Mouse (Mus musculus) cortical plate, adult 2 months (tissue): ENCODE data around the gene Ldhd. TPM values are rescaled to one million over a fixed set of nuclear protein-coding genes. Genes with fewer than 3 reads are reported as not detected.
A peak's percentile ranks its signal among the peaks of the same experiment; 100 is the strongest.

ENCODE experiments used
- H3K27ac ChIP-seq: fragments of 200-500 bp; 2 replicates; pipeline ENCODE4 v1.5.1; 2012; ENCODE audit warnings: low read length, control low read depth, inconsistent platforms; ENCODE audit not compliant: insufficient read depth
- H3K4me1 ChIP-seq: fragments of 200-500 bp; 2 replicates; pipeline ENCODE4 v1.6.1; 2011; ENCODE audit warnings: low read length; ENCODE audit not compliant: control insufficient read depth, insufficient read depth
- H3K4me3 ChIP-seq: fragments of 200-500 bp; 2 replicates; pipeline ENCODE4 v1.5.1; 2011; ENCODE audit warnings: mild to moderate bottlenecking, low read length, control low read depth; ENCODE audit not compliant: insufficient read depth
- CTCF ChIP-seq: fragments of 200-500 bp; IDR thresholded peaks from 2 replicates; pipeline ENCODE4 v1.5.1; 2011; ENCODE audit warnings: mild to moderate bottlenecking, control low read depth, low read length; ENCODE audit not compliant: insufficient read depth; ENCODE audit errors: extremely low read depth
- POLR2A ChIP-seq: fragments of 200-500 bp; IDR thresholded peaks from 2 replicates; pipeline ENCODE4 v1.6.1; 2011; ENCODE audit warnings: mild to moderate bottlenecking, low read length, control low read depth; ENCODE audit not compliant: insufficient read depth; ENCODE audit errors: extremely low read depth
- polyA plus RNA-seq: library from polyadenylated mRNA; depleted of rRNA; stranded (reverse); fragments of >200 nt; gene quantifications from 2 replicates; pipeline ENCODE4 v1.2.3, GENCODE M21; 2012

Gene Ldhd
- polyA plus RNA-seq, 1 experiment = 21.6 TPM

DNA sequence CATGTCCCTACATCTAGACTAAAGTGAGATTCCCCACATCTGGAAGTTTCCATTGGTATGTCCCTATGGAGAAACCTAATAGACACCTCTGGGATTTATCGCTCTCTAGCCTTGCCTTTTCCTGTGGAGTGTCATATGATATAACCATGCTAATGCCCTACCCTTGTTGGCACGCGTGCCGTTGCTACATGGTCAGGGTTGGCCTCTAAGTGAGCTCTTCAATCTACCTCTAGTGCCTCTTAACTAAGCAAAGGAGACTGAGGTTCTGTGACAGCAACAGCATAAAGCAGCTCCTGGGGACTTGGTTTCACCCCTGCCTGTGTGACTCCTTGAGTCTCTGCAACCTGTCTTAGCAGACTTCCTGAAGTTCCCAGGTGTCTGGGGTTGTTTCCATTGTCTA lies 11.9 kb downstream of the Ldhd start:
- TF ChIP-seq POLR2A (no peak), CTCF (no peak)
- Histone ChIP-seq H3K4me1 (peaks cover 4% of the 10 kb centered on the region), H3K27ac (no peak overlapping the region), H3K4me3 (no peak overlapping the region)

DNA sequence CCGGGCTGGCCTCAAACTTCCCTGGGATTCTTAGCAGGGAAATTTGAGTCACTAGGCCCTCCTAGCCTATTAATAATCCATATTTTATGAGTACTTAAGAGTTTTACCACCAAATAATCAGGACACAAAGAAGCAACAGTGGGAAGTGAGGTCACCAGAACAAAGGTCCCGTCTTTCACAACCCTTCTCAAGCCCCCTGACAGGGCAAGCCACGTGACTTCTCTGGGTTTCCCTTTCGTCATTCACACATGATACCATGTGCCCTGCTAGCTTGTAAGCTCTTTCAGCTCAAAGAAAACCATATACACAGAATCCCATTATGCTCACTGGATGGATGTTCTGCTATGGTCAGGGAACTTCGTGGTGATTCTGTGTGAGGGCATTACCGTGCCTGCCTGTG lies 12.4 kb downstream of the Ldhd start:
- no peak overlapping the region for H3K4me3 ChIP-seq
- TF ChIP-seq CTCF (no peak), POLR2A (no peak)
- peaks cover 4% of the 10 kb centered on the region for H3K4me1 ChIP-seq

DNA sequence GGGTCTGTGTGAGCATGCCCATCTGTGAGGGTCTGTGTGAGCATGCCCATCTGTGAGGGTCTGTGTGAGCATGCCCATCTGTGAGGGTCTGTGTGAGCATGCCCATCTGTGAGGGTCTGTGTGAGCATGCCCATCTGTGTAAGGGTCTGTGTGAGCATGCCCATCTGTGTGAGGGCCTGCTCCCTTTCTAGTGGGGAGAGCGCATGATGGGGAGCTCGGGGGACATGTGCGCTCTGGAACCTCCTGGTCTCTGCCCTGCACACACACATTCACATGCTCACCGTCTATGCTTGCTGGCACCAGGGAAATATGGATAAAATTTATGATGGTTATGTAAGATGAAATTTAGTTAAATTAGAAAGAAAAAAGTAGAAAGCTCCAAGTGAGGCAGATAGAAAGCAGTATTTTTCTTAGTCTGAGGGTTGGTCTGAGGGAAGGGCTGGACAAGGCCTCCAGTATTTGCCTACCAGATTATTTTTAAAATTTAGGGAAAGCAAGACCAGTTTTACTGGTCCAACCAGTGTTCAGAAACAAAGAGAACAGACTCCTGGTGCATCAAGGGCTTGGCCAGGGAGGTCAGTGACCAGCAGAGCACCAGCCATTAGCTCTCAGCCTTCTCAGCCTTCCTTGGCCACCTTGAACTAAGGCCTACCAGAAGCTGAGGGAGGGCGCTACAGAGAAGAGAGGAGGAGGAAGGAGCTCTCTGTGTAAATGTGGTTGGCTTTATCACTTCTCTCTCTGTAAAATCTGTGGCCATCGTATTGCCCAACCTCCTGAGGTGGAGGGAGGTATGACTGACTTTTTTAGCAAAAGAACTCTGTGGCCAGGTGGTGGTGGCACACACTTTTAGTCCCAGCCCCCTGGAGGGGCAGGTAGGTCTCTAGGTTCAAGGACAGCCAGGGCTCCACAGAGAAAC lies 15.1 kb downstream of the Ldhd start:
- peak overlapping the region; percentile 34; the same call in 1 of the 2 replicates for H3K27ac ChIP-seq
- peaks cover 4% of the 10 kb centered on the region for H3K4me1 ChIP-seq
- TF ChIP-seq CTCF (no peak), POLR2A (no peak)
- H3K4me3 ChIP-seq = no peak overlapping the region

More for the DNA sequence above, 12.4 kb downstream of the Ldhd start:
- H3K27ac ChIP-seq = no peak overlapping the region

DNA sequence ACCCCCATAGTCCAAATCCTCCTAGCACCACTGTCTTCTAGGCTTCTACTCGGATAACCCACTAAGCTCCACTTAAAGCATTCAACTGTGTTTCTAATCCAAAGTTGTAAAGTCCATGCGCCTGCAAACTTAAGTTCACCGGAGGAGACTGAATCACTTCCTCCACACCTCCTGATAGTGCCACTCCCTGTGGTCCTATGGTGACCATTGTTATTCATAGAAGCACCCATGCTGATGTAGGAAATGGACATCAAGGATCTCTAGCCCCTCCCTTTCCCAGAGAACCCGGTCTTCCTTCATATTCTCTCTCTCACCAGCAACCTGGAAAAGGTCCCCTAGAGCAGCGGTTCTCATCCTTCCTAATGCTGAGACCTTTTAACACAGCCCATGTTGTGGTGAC lies 17.0 kb downstream of the Ldhd start:
- Histone ChIP-seq H3K4me3 (no peak overlapping the region), H3K4me1 (peaks cover 4% of the 10 kb centered on the region), H3K27ac (no peak overlapping the region)
- TF ChIP-seq CTCF (no peak), POLR2A (no peak)

DNA sequence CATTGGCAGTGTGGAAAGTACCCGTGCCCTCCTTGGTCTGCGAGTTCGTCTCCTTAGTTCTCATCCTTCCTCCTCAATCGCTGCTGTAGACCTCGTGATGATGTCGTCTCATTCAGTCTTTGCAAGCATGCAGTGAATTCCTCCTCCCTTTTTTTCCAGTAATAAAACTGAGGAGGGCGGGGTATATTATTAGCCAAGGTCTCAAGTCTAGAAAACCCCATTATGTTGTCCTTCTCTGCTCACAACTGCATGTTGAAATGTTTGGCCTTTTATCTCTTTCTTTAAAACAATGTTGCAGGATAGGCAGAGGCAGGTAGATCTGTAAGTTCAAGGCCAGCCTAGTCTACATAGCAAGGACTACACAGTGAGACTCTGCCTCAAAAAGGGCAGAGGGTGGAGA lies 22.8 kb downstream of the Ldhd start:
- Histone ChIP-seq H3K27ac (no peak overlapping the region), H3K4me1 (no peaks in the 10 kb centered on the region; the same call in none of the 2 replicates), H3K4me3 (no peak overlapping the region)
- no peak for TF ChIP-seq POLR2A
- TF ChIP-seq CTCF = no peak

DNA sequence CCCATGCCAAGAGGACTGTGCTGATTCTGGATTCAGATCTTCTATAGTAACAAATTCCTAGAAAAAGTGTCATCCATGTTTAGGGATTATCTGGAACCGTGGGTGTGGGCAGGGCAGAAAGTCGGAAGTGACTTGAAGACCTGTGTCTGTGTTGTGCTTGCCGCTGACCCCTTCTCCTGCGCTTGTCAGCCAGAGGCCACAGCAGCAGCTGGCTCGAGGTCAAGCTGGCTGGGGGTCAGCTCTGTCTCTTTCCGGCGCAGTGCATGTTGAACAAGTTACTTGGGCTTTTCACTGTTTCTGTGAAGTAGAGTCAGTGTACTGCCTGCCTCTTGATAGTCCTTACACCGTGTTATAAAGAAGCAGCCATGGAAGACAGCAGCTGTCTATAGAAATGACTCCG lies 23.2 kb downstream of the Ldhd start:
- H3K4me3 ChIP-seq = no peak overlapping the region
- H3K27ac ChIP-seq = no peak overlapping the region
- no peak for TF ChIP-seq CTCF
- no peak for TF ChIP-seq POLR2A
- peaks cover 1% of the 10 kb centered on the region for H3K4me1 ChIP-seq

DNA sequence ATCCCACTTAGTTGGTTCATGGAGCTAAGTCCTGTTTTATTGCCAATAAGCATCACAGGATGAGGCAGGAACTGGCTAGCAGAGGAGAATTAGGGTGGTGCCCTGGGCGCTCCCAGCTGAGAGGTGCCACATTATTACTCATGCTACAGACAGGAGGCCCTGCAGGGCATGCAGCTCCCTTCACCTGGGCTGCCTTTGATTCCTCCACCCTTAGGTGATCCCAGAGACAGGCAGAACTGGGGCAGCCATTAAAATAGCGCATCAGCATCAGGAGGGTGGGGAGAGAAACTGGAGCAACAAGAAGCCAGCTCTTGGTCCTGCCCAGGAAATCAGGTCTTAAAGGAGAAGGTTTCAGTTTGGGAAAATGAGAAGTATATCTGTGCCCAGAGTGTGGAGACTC lies 25.2 kb downstream of the Ldhd start:
- TF ChIP-seq CTCF (no peak), POLR2A (no peak)
- H3K27ac ChIP-seq = no peak overlapping the region

DNA sequence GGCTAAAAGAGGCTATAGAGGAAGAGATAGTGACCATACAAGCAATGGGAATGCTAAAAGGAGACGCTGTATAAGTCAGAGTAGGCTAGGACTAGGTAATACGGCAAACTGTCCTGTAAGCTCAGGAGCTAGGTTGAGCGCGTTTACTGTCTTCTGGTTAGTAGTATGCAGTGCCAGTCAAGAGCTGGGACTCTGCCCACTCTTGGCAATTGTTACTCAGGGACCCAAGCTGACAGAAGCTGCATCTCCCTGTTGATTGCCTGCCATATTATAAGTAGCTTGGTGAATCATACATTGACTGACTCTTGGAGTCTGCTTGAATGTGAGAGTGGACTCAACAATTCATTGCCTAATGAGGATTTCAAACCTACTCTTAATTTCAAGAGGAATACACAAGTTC lies 28.1 kb downstream of the Ldhd start:
- H3K4me1 ChIP-seq = peaks cover 13% of the 10 kb centered on the region
- H3K4me3 ChIP-seq = no peak overlapping the region
- TF ChIP-seq CTCF = no peak
- no peak for TF ChIP-seq POLR2A
- H3K27ac ChIP-seq = no peak overlapping the region

More for the DNA sequence above, 25.2 kb downstream of the Ldhd start:
- peaks cover 4% of the 10 kb centered on the region for H3K4me1 ChIP-seq
- H3K4me3 ChIP-seq = no peak overlapping the region

DNA sequence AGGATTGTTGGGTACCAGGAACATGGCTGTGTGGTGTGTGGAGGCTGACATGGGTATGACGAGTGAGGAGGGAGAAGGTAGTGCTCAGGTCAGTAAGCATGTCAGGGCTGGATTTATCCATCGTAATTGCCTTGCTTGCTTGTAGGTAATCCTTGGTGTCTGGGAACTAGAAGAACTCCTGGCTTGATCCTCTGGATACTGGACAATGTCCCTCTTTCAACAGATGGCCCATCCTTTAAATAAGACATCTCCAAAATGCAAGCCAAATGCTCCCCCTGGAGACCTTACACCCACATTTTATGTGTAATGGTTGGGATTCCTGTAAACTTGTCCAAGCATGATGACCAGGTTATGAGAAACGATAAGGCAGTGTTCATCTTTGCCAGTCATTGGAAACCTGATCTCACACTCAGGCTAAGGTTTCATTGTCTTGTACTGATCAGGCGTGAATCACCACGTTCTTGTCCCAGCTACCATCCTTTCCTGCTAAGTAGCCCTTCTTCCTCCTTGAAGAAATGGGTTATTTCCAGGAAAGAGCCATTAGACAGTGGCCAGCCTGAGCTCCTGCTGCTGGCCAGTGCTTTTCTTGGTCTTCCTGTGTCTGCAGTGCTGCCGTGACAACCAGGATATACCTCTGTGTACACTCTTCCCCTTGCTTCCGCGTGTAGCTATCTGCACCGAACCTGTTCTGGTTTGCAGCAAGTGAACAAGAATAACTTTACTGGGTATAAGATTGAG lies 30.3 kb downstream of the Ldhd start:
- TF ChIP-seq POLR2A (no peak), CTCF (no peak)
- peaks cover 21% of the 10 kb centered on the region for H3K4me1 ChIP-seq
- H3K27ac ChIP-seq = no peak overlapping the region
- no peak overlapping the region for H3K4me3 ChIP-seq
